Mouse (Mus musculus) bone marrow, adult 2 months (tissue): Measurements from ENCODE around the gene Lrrfip2. TPM values are rescaled to one million over a fixed set of nuclear protein-coding genes. Genes with fewer than 3 reads are reported as not detected.

Experiments used
- H3K27ac ChIP-seq: fragments of 200-500 bp; 2 replicates; pipeline ENCODE4 v1.5.1; 2012; ENCODE audit warnings: low read depth, mild to moderate bottlenecking, control low read depth, inconsistent platforms, low read length; ENCODE audit not compliant: control insufficient read depth, poor library complexity, insufficient read depth
- H3K4me1 ChIP-seq: fragments of 200-500 bp; 2 replicates; pipeline ENCODE4 v1.6.1; 2011; ENCODE audit warnings: low read length; ENCODE audit not compliant: control insufficient read depth, insufficient read depth
- H3K4me3 ChIP-seq: fragments of 200-500 bp; replicated peaks from 2 replicates; pipeline ENCODE3; 2011; ENCODE audit warnings: mild to moderate bottlenecking, low read depth, low read length, control low read depth; ENCODE audit not compliant: control insufficient read depth
- CTCF ChIP-seq: fragments of 200-500 bp; IDR thresholded peaks from 2 replicates; pipeline ENCODE4 v1.5.1; 2011; ENCODE audit warnings: low read length, control low read depth; ENCODE audit not compliant: control insufficient read depth, insufficient read depth
- POLR2A ChIP-seq: fragments of 200-500 bp; IDR thresholded peaks from 2 replicates; pipeline ENCODE4 v1.6.1; 2011; ENCODE audit warnings: low read depth, mild to moderate bottlenecking, control low read depth, low read length, borderline replicate concordance; ENCODE audit not compliant: control insufficient read depth
- WGBS: fragments of 180-500 bp; shearing (Covaris S2); methylation state at CpG from one replicate; pipeline ENCODE4 v1.1.7; 2018; 5-methylcytosine and 5-hydroxymethylcytosine counted together
- polyA plus RNA-seq: library from polyadenylated mRNA; stranded (reverse); fragments of >200 nt; gene quantifications from 2 replicates; pipeline ENCODE4 v1.2.4, GENCODE M21; 2011; ENCODE audit warnings: low replicate concordance; ENCODE audit not compliant: missing spikeins, insufficient read depth, insufficient read length

Gene Lrrfip2
- polyA plus RNA-seq, 1 experiment = 88.3 TPM

GRCm38 (mm10) chr9:111142721-111143120 lies 25.3 kb downstream of the Lrrfip2 start:
- 76% methylated on average over 6 of the region's 6 CpGs for WGBS
- Histone ChIP-seq H3K27ac (peak overlapping the region; percentile 60; the same call in 1 of the 2 replicates), H3K4me3 (no peak overlapping the region), H3K4me1 (peaks cover 4% of the 10 kb centered on the region)
- no peak for TF ChIP-seq CTCF
- TF ChIP-seq POLR2A = no peak

- H3K27ac ChIP-seq = peak overlapping the region; percentile 68
- H3K4me3 ChIP-seq = no peak overlapping the region
- H3K4me1 ChIP-seq = peaks cover 4% of the 10 kb centered on the region
- TF ChIP-seq CTCF (no peak), POLR2A (no peak)
- 26% methylated on average over 1 of the region's 1 CpGs for WGBS
Observed at GRCm38 (mm10) chr9:111143387-111143786, 26.0 kb downstream of the Lrrfip2 start.

- Histone ChIP-seq H3K27ac (peak overlapping the region; percentile 56; the same call in 1 of the 2 replicates), H3K4me1 (peaks cover 6% of the 10 kb centered on the region), H3K4me3 (no peak overlapping the region)
- TF ChIP-seq POLR2A = no peak
- no peak for TF ChIP-seq CTCF
- 60% methylated on average over 1 of the region's 1 CpGs for WGBS
Observed at GRCm38 (mm10) chr9:111144711-111145110, 27.3 kb downstream of the Lrrfip2 start.

GRCm38 (mm10) chr9:111145497-111146190 lies 28.3 kb downstream of the Lrrfip2 start:
- Histone ChIP-seq H3K4me3 (no peak overlapping the region), H3K27ac (peak overlapping the region; percentile 84), H3K4me1 (peaks cover 6% of the 10 kb centered on the region)
- TF ChIP-seq POLR2A (no peak), CTCF (no peak)
- 47% methylated on average over 3 of the region's 3 CpGs for WGBS

- H3K4me3 ChIP-seq = peak overlapping the region; percentile 29
- TF ChIP-seq POLR2A = 0 out of 2 replicates have a peak, but pooled peaks have one; percentile 22
- TF ChIP-seq CTCF = no peak
- H3K27ac ChIP-seq = peak overlapping the region; percentile 84
- WGBS = 29% methylated on average over 7 of the region's 7 CpGs
- peaks cover 6% of the 10 kb centered on the region for H3K4me1 ChIP-seq
Observed at GRCm38 (mm10) chr9:111146216-111146798, 28.9 kb downstream of the Lrrfip2 start.

- Histone ChIP-seq H3K27ac (no peak overlapping the region), H3K4me1 (peaks cover 3% of the 10 kb centered on the region), H3K4me3 (no peak overlapping the region)
- WGBS = 86% methylated on average over 2 of the region's 2 CpGs
- TF ChIP-seq CTCF (no peak), POLR2A (no peak)
Observed at GRCm38 (mm10) chr9:111148006-111148405, 30.6 kb downstream of the Lrrfip2 start.

GRCm38 (mm10) chr9:111148414-111148813 lies 31.0 kb downstream of the Lrrfip2 start:
- H3K27ac ChIP-seq = no peak overlapping the region
- 59% methylated on average over 2 of the region's 2 CpGs for WGBS
- no peak for TF ChIP-seq CTCF
- no peak for TF ChIP-seq POLR2A
- H3K4me1 ChIP-seq = peaks cover 3% of the 10 kb centered on the region
- no peak overlapping the region for H3K4me3 ChIP-seq

- 61% methylated on average over 5 of the region's 5 CpGs for WGBS
- H3K4me3 ChIP-seq = no peak overlapping the region
- H3K4me1 ChIP-seq = peaks cover 3% of the 10 kb centered on the region
- TF ChIP-seq POLR2A = no peak
- TF ChIP-seq CTCF = no peak
- H3K27ac ChIP-seq = no peak overlapping the region
Observed at GRCm38 (mm10) chr9:111149188-111149945, 32.0 kb downstream of the Lrrfip2 start.
